Mouse (Mus musculus): ENCODE data around the gene Eif4e.

DNA sequence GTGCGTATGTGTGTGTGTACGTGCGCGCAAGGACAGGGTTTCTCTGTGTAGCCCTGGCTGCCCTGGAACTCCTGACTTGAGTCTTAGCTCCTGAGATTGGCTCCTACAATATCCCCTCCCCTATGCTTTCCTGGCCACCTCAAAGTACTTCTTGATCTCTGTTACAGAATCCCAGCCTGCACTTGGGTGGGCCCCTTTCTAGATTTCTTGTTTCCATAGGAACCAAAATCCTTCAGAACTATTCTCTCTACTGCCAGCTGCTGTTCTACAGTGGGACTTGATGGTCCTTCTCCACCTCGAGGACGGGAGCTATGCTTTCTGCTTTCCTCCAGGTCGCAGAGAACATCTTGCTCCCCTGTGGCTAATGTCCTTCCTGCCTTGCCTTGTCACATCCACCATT, 67.9 kb downstream of the Eif4e start:
- no peak for TF ChIP-seq POLR2A (IDR thresholded peaks at IDR 0.05; ENCODE audit: low read depth, low read length)
- no peak for TF ChIP-seq CTCF (conservative IDR thresholded peaks at IDR 0.05; ENCODE audit: insufficient read depth, insufficient read length, low read depth, low read length)

Data from kidney, adult 2 months (tissue).